Mouse (Mus musculus): ENCODE results near the gene Itgav.

DNA sequence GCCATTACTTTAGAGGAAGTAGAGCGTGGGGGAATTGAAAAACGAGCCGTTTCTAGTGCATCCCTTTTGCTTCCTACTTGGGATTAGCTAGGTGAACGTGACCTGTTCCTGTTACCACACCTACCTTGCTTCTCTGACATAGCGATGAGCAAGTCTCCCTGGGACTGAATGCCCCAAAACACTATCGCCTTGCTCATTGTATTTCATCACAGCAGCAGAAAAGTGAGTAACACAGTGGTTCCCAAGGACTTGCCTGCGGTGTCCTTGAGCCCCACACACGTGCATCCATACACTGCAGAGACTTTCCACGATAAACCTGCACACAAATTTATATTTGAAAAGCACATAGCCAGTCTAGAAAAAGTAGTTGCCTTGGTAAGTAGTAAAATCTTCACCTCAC is 49.3 kb upstream of the Itgav start:
- TF ChIP-seq CHD2 (IDR thresholded peaks at IDR 0.05; ENCODE audit: low read depth, low read length) (no peak), ZC3H11A (IDR thresholded peaks at IDR 0.05; ENCODE audit: borderline replicate concordance, low read depth, low read length) (no peak)
